Mouse (Mus musculus): ENCODE measurements around the gene AC109138.7.

DNA sequence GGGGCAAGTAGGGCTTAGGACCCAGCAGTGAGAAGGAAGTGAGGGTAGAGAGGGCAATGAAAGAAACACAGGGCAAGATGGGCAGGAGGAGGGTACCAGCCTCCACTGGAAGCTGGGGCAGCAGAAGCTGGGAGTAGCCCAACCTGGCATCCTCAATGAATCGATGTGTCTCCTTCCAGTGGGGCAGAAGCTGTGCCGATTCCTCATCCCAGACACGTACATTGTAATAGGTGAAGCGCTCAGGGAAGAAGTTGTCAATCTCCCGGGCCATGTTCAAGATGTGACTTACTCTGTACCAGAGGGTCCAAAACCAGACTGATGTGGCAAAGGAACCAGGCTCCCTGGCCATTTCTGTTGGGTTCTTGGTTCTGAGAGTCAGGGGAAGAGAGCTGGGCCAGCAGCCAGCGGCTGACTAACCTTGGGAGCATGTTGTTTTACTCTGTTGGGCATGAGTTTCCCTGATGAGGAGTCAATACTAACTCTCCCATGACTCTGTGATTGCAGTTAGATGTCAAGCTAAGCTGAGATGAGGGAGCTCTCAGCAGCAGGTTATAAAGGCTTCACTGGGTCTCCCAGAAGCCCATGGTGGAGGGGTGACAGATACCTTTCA is 50.1 kb downstream of the AC109138.7 start:
- TF ChIP-seq CTCF (IDR thresholded peaks at IDR 0.05; ENCODE audit: control insufficient read depth, insufficient read depth, insufficient read length) = no peak
- TF ChIP-seq MAX (IDR thresholded peaks at IDR 0.05) = no peak
- no peak for TF ChIP-seq MYOG (IDR thresholded peaks at IDR 0.05; ENCODE audit: control insufficient read depth, extremely low read depth, insufficient read length)
- TF ChIP-seq MYOD1 (IDR thresholded peaks at IDR 0.05; ENCODE audit: control insufficient read depth, insufficient read length, low read depth) = no peak
- TF ChIP-seq FOSL1 (IDR thresholded peaks at IDR 0.05; ENCODE audit: insufficient read depth, low read length, poor library complexity, severe bottlenecking) = no peak
